Mouse (Mus musculus) left cerebral cortex, postnatal 4 days (tissue): ENCODE measurements around the gene Sgcd. TPM values are rescaled to one million over a fixed set of nuclear protein-coding genes. Genes with fewer than 3 reads are reported as not detected.
A peak's percentile ranks its signal among the peaks of the same experiment; 100 is the strongest.
"Not testable (repeated sequence)": the region's sequence is repeated elsewhere in the genome, so short reads cannot be mapped to it uniquely, and the experiment has no call there.

Experiments
- DNase-seq: peaks from one replicate; pipeline ENCODE4 v3.0.0-alpha.2; 2022
- intact Hi-C: fragments of 180-260 bp; cut with DNase I; formaldehyde crosslinking; loops from one replicate; pipeline ENCODE4 v1.15.1; 2025
- total RNA-seq, 2 experiments: library from RNA; stranded (reverse); gene quantifications; 2 replicates each; pipeline ENCODE4 v1.2.3; 2021

Gene Sgcd
- total RNA-seq, 2 experiments from 2014 or later, result 17.7 to 20.8 TPM

- intact Hi-C loops, result no loop called here
- DNase-seq, result no peak
Observed at GRCm38 (mm10) chr11:47777916-47778226, 210.9 kb downstream of the Sgcd start.

- no peak for DNase-seq
- intact Hi-C loops, result no loop called here
Observed at GRCm38 (mm10) chr11:47777226-47777915, 211.4 kb downstream of the Sgcd start.

DNA sequence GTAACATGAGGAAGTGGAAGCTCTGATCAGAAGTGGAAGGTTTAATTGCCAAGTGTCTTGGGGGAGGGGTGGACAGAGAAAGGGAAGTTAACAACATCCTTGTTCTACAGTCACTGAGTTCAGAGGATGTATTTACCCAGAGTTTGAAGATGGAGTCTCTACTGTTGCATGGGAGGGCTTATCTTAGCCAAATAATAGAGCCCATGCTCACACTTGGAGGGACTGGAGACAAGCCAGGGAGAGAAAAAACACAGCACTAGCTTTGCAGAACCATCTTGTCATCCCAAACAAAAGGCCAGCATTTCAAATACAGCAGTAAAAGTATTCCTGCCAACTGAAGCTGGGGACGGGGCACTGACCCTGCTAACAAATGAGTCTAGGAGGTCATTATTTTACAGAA, 212.8 kb downstream of the Sgcd start:
- DNase-seq, result peak; percentile 14
- intact Hi-C loops, result no loop called here

- intact Hi-C loops, result no loop called here
- peak; percentile 5 for DNase-seq
Observed at GRCm38 (mm10) chr11:47765859-47766258, 222.9 kb downstream of the Sgcd start.

DNA sequence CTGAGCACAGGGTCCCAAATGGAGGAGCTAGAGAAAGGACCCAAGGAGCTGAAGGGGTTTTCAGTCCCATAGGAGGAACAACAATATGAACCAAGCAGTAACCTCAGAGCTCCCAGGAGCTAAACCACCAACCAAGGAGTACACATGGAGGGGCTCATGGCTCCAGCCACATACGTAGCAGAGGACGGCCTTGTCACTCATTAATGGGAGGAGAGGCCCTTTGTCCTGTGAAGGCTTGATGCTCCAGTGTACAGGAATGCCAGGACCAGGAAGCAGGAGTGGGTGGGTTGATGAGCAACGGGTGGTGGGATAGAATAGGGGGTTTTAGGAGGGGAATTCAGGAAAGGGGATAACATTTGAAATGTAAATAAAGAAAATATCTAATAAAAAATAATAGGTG, 225.2 kb downstream of the Sgcd start:
- DNase-seq, intact Hi-C loops: not testable (repeated sequence)

DNA sequence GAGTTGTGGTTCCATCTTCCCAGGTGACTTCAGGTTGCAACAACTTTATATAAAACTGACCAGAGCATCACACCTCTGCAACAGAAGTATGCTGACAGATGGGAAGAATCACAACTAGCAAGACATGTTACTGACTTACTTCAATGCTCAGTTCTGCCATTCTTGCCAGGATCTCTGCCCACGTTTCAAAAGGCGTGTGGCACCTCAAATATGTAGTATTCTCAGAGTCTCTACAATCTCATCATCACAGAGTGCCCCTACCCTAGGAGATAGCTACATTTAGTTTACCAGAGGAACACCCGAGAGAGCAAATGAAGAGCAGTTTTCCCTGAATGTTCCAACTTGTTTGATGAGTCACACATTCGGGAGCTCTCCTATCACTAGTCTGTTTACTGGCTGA, 229.8 kb downstream of the Sgcd start:
- no peak for DNase-seq
- intact Hi-C loops, result no loop called here

DNA sequence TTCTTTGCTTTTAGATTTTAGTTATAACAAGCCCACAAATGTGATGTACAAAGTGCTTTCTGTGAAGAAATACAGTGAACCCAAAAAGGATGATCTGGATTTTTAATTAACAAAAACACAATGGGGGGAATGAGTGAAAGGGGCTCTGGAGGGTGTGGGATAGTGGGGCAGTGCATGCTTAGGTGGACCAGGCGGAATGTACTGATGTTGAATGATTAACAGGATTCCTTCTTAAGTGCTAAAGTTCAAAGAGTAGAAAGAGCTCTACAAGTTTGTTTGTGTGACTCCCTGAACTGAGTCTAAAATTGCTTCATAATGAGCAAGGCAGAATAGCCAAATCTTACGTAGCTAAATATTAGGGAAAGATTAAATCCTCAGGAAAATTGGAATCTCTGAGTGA, 246.0 kb downstream of the Sgcd start:
- intact Hi-C loops, result no loop called here
- no peak for DNase-seq

DNA sequence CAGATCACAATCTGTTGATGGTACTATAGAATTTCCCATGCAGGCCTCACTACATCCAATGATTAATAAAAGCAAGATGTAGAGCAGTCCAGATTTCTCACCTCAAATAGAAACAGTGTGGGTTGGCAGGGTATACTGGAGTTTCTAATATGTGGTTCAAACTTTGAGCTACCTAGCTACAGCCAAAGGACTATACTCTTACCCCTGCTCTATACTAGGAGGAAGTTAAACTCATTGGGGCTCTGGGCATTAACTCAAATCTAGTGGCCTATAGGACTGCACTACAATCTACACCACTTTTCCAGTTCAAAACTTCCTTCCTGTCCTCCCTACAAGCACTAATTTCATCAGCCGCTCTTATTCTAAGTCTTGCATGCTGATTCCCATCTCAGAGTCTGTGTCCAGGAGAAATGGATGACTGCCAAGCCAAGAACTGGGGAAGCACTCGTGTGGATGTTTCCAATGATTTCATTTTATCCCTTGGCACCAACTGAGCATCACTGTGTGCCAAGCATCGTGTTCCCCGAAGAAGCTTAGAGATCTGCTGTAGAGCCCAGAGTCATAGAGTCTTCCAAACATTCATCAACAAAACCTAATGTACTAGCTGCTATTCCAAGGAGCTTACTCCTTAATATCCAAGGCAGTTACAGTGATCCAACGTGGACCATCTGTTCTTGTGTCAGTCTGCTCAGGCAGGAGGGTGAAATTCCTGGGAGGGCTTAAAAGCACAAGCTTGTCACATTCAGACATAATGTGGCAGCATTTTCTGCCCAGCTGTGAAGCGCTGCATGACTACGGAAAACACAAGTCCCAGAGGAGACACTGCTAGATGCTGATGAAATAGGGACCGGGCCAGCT, 283.6 kb downstream of the Sgcd start:
- intact Hi-C loops, result no loop called here

DNA sequence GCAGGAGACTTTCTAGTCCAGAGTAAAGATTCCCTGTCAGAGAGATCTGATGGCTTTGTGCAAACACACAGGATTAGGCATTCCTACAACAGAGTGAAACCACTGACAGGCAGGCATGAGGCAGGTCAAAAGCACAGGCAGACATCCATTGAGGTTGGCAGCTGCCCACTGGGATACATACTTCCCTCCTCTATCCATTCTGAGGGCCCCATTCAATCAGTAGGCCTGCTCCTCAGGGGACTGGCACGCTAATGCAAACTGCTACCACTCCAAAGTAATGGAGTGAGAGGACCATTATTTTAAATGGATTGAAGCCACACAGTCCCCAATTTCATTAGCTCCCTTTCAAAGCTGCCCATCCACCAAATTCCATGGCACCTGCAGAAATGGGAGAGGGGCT, 293.2 kb downstream of the Sgcd start:
- intact Hi-C loops, result no loop called here
- peak; percentile 22 for DNase-seq

More for the DNA sequence above, 283.6 kb downstream of the Sgcd start:
- DNase-seq, result peak; percentile 71

DNA sequence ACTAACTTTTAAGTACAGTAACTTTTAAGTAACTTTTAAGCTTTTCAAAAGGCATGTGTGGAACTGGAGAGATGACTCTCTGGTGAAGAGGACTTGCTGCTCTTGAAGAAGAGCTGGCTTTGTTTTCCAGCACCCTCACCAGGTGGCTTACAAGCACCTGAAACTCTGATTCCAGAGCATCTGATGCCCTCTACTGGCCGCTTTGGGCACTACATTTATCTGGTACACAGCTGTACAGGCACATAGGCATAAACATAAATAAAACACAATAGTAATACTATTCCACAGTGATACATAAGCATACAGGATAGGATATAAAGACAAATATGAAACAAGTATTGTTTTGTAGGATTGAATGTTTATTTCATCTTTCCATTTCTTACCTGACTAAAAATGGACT, 330.6 kb downstream of the Sgcd start:
- DNase-seq, result peak; percentile 45
- intact Hi-C loops, result no loop called here

- DNase-seq, result peak; percentile 30
- intact Hi-C loops, result no loop called here
Observed at GRCm38 (mm10) chr11:47645911-47646310, 342.9 kb downstream of the Sgcd start.

DNA sequence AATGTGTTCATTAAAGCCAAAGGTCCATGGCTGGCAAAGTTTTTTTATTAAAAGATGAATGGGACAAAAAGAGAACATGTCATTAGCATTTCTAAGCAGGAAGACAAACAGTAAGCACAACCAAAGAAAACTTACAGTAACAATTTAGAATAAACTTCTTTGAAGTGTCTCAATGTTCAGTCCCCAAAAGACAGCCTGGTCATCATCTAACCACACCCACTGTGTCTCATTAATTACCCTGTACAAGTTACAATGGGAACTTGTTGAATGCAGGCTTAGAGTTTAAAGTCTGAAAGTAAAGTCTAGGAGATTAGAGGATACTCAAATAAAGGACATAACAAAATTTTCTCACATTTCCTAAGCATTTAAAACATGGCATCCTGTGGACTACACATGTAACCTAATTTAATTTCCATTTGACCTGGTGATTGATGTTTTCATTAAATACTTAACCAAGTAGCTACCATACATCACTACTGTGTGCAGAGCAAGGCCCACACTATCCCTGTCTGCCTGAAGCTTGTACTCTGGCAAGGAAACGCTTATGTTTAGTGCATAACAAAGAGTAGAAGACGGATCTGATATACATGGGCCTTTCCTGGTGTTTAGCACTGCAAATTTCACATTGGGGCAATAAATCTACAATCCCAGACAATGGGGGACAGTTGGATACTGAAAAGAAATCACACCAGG, 347.1 kb downstream of the Sgcd start:
- no peak for DNase-seq
- intact Hi-C loops, result no loop called here

GRCm38 (mm10) chr11:47640556-47640955, 348.2 kb downstream of the Sgcd start:
- no peak for DNase-seq
- intact Hi-C loops, result no loop called here

DNA sequence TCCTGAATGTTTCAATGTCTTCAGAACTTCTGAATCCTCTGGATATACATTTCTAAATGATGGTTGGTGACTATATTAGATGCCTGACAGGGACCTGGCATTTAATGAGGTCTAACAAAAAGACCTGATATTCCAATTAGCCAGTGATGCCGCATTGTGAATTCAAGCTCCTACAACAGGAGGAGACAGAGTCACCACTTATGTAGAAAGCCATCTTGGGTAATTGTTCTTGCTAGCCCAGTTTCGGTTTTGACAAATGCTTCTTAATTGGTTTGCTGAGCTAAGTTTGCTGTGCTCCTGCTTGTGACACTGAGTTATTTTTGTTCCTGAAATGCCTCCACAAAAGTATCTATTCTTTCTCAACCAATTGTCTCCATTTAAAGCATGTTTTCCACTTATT, 358.6 kb downstream of the Sgcd start:
- intact Hi-C loops, result no loop called here
- no peak for DNase-seq

DNA sequence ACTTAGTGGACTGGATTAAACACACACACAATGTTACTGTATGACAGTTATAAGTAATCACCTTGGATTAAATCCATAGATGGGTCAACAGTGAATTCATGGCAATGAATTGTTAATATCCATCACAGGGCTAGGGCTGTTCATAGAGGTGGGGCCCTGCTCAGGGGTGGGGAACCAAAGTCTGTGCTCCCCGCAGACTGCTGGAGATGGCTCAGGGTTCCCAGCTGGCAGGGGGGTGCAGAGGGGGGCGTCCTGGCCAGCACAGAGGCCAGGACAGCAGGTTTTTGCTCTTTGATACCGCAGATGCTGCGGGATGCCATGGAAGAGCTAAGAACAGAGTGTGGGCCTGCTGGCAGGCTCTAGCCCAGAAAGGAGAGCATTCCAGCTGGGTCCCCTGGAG, 378.9 kb downstream of the Sgcd start:
- intact Hi-C loops, result no loop called here
- DNase-seq, result peak; percentile 8

- DNase-seq, result no peak
- intact Hi-C loops, result no loop called here
Observed at GRCm38 (mm10) chr11:47574635-47575034, 414.1 kb downstream of the Sgcd start.

- intact Hi-C loops, result no loop called here
- no peak for DNase-seq
Observed at GRCm38 (mm10) chr11:47568488-47568887, 420.3 kb downstream of the Sgcd start.

DNA sequence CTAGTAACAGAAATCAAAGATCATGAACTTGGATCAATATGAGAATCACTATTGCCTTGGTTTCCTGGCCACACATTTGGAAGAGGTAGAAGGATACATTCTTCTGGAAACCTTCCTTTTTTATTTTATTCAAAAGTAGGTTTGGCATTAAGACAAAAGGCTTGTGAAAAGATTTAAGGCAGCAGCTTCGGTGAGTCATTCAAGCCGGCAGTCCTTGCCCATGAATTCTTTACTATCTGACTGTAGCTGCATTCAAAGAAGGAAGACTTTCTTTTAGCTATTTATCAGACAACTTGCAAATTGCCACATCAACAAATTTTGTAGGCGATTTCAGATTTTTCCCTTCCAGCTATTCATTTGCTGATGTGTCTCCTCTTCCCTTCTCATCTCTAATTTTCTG, 422.6 kb downstream of the Sgcd start:
- no peak for DNase-seq
- intact Hi-C loops, result no loop called here

GRCm38 (mm10) chr11:47524845-47525244, 463.9 kb downstream of the Sgcd start:
- intact Hi-C loops, result no loop called here
- DNase-seq, result no peak

DNA sequence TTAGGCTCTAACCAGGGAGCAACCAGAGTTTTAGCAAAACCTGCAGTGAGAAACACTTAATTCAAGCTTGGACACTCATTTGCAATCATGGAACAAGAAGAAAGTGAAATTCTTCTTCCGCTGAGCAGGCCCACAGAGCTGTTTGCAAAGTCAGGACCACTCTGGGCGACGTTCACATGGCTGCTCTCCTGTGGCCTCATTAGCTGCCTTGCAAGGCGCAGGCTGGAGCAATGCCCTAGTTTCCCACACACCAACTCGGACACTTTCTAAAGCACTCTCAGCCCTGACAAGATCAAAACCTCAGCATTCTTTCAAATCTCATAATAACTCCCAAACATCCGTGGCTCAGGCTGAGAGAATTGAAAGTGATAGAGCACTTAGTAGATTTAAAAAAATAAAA, 480.7 kb downstream of the Sgcd start:
- no peak for DNase-seq
- intact Hi-C loops, result no loop called here

- DNase-seq, intact Hi-C loops: not testable (repeated sequence)
Observed at GRCm38 (mm10) chr11:47503236-47503635, 485.5 kb downstream of the Sgcd start.
